Mouse (Mus musculus) testis, adult 2 months (tissue): ENCODE data around the gene Rpgrip1l.

Experiments
- CTCF ChIP-seq: fragments of 200-500 bp; IDR thresholded peaks from 2 replicates; pipeline ENCODE4 v1.5.1; 2012; ENCODE audit warnings: low read depth, mild to moderate bottlenecking, inconsistent platforms, low read length, moderate library complexity; ENCODE audit not compliant: control insufficient read depth, insufficient read depth, insufficient replicate concordance
- POLR2A ChIP-seq: fragments of 200-500 bp; IDR thresholded peaks from 2 replicates; pipeline ENCODE4 v1.6.1; 2012; ENCODE audit warnings: low read depth, mild to moderate bottlenecking, inconsistent platforms, low read length, moderate library complexity; ENCODE audit not compliant: control insufficient read depth

DNA sequence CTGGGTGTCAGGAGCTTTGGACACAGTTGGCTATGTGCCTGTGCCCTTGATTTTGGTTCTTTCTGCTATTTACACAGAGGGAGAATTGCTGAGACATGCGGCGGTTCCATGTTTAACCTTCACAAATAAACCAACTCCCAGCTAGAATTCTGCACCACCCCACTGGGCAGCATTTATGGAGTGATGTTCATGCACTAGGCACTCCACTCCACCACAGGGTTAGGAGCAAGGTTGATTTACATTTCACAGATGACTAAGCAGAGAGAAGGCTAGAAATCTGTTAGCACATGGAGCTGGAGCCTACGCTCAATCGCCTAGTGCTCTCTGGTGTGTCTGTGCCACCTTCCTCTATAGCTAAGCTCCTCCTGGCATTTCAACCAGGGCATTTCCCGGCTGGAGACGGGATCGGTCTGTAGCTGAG, 85.6 kb downstream of the Rpgrip1l start:
- TF ChIP-seq CTCF (no peak), POLR2A (no peak)
